Mouse (Mus musculus) gastrocnemius, postnatal 10 days (tissue): ENCODE measurements around the gene Rnf149. TPM values are rescaled to one million over a fixed set of nuclear protein-coding genes. Genes with fewer than 3 reads are reported as not detected.
"Not testable (repeated sequence)": the region's sequence is repeated elsewhere in the genome, so short reads cannot be mapped to it uniquely, and the experiment has no call there.

Experiments used
- DNase-seq: peaks from one replicate; pipeline ENCODE4 v3.0.0; 2021; ENCODE audit warnings: mixed read lengths
- long read RNA-seq, 2 experiments: library from polyadenylated mRNA; stranded (forward); transcript quantifications; one replicate each; pipeline ENCODE4 v2.0.0; 2021
- total RNA-seq, 2 experiments: library from RNA; stranded (reverse); gene quantifications; 2 replicates each; pipeline ENCODE4 v1.2.3; 2021

Rnf149 gene
- total RNA-seq: 10 to 100 TPM in 1 of 2 experiments, 1 to 10 TPM in 1; 9.3 to 11.2 TPM
- long read RNA-seq, experiment 1, transcript Rnf149-201 (7 exons, 2,492 nt): major isoform, 16 of 24 reads
- long read RNA-seq, experiment 1, partial matches to known transcripts: 4 of 24 reads
- long read RNA-seq, experiment 1, other reads (novel, unspliced or antisense): 4 of 24 reads
- long read RNA-seq, experiment 2, transcript Rnf149-201 (7 exons, 2,492 nt): major isoform, 10 of 15 reads
- long read RNA-seq, experiment 2, partial matches to known transcripts: 0 of 15 reads
- long read RNA-seq, experiment 2, other reads (novel, unspliced or antisense): 5 of 15 reads

DNA sequence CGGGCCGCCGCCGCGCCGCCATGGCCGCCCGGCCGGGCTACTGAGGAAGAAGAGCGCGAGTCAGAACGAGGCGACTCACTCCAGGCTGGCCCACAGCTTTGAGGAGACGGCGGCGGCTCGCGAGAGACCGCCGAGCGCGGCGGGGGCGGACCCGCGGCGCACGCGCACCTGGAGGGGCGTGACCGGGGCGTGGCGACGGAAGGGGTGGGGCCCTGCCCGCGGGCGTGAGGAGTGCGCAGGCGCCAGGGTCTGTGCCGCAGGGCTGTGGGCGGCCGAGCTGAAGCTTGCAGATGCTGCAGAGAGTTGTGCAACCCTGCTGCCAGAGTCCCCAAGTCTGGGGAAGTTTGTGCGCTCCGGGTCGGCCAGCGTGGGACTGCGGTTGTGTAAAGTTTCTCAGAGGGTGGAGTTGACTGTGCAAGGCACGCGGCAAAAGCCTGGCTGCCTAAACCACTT, at the start of gene Rnf149:
TSS of gene Rnf149 (minus strand) at position 153 of the 453 bp plus-strand sequence.
- peak; percentile 97 for DNase-seq

GRCm38 (mm10) chr1:39625491-39625890, 48.3 kb upstream of the Rnf149 start:
- no peak for DNase-seq

- no peak for DNase-seq
These were observed 46.5 kb upstream of the Rnf149 start for GRCm38 (mm10) chr1:39623729-39624128.

GRCm38 (mm10) chr1:39623106-39623505, 45.9 kb upstream of the Rnf149 start:
- no peak for DNase-seq

- DNase-seq: no peak
These were observed 41.3 kb upstream of the Rnf149 start for GRCm38 (mm10) chr1:39618524-39618923.

GRCm38 (mm10) chr1:39615526-39615925, 38.3 kb upstream of the Rnf149 start:
- DNase-seq: no peak

GRCm38 (mm10) chr1:39614462-39615279, 37.5 kb upstream of the Rnf149 start:
- DNase-seq: peak; percentile 73

GRCm38 (mm10) chr1:39613061-39613460, 35.9 kb upstream of the Rnf149 start:
- no peak for DNase-seq

DNA sequence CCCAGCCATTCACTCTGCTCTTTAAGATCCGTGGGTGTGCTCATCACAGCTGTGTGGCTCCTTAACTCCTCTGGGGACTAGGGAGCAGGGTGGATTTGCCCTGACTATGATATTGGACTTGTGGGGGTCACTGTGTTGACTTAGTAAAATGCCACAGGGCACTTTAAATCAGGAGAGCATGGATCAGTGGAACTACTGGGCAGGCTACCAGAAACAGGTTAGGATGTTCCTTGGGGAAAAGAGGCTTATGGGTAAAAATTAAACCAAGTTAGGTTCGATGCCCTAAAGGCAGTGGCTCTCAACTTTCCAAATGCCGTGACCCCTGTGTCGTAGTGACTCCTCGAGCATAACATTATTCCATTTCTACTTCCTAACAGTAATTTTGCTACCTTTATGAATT, 35.3 kb upstream of the Rnf149 start:
- no peak for DNase-seq

- no peak for DNase-seq
These were observed 31.3 kb upstream of the Rnf149 start for GRCm38 (mm10) chr1:39608534-39608933.

GRCm38 (mm10) chr1:39602477-39602876, 25.3 kb upstream of the Rnf149 start:
- no peak for DNase-seq

GRCm38 (mm10) chr1:39598726-39599125, 21.5 kb upstream of the Rnf149 start:
- no peak for DNase-seq

- not testable (repeated sequence) for DNase-seq
These were observed 19.9 kb upstream of the Rnf149 start for GRCm38 (mm10) chr1:39597135-39597534.

GRCm38 (mm10) chr1:39593836-39594235, 16.6 kb upstream of the Rnf149 start:
- DNase-seq: no peak

DNA sequence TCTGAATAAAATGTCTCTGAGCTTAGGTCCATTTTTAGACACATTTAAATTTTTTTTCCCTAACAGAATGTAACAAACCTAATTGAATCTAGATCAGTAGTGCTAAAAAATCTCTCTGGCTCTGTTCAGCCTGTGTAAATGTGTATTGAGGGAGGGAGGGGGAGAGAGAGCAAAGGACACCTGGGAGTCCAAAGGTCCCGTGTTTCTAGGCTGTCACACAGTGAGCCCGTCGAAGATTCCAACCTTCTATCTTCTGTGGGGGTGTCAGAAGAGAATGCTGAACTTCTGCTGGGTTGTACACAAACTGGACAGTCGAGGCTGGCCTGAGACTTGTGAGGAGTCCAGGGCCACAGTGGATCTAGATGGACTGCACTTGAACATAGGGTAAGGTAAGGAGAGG, 14.9 kb upstream of the Rnf149 start:
- DNase-seq: no peak

GRCm38 (mm10) chr1:39591557-39591956, 14.4 kb upstream of the Rnf149 start:
- not testable (repeated sequence) for DNase-seq

DNA sequence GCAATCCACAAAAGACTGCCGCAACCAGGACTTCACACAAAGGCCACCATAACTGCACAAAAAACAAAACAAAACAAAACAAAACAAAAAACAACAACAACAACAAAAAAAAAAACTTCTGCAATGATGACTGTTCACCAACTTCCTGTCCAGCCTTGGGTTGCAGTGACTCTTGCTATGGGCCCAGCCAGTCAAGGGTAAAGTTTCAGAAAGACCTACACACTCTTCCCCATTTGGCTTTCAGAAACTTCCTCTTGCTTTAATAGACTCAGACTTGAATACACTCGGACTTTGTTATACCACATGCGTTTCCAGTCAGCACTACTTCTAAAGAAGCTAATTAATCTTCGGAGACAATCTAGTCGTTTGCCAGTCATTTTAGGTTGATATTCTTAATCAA, 13.0 kb upstream of the Rnf149 start:
- DNase-seq: no peak

DNA sequence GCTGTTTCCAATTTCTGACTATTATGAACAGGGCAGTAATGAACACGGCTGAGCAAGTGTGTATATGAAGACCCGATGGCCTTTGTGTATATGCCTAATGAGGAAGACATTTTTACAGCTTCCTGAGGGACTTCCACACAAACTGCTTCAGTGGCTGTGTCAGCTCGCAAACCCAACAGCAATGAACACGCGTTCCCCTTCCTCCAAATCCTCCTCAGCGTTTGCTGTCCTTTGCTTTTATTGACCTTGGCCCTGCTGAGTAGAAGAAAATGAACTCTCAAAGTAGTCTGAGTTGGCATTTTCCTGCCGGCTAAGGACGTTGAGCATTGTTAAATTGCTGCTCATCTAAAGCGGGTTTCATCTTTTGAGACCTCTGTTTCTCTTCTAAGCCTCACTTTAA, 8.2 kb upstream of the Rnf149 start:
- no peak for DNase-seq

DNA sequence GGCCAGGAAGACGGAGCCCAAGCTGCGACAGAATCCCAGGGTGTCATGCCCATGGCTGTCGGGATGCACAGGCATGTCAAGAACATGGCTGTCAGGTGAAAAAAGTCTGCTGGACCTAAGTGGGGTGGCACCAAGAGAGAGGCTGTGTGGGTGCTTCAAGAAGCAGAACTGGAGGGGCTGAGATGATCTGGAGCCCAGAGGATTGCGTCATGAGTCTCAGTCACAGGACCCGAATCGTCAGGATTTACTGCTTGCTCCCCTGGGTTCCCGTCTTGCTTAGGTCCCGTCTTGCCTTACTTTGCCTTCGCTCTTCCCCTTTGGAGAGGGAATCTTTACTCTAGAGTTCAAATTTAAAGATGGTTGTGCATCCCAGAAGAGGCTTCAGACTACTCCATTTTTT, 6.0 kb upstream of the Rnf149 start:
- DNase-seq: no peak

GRCm38 (mm10) chr1:39581215-39581614, 4.0 kb upstream of the Rnf149 start:
- DNase-seq: no peak

DNA sequence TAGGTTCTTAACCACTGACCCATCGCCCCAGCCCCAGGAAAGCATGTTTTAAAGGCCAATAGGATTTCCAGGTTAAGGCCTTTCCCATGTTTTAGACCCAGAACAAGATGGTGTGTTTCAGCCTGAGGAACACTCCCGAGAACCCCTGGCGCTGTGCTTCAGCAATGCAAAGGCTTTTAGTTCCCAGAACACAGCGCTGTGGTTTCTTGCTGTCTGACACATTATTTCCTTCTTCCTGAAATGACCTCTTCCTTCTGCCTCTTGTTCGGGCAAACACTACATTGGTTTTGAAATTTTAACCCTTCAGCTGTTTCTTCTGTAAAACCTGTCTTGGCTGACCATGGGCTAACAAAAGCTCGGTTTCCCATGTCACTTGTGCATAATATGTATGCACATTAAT, 1.9 kb upstream of the Rnf149 start:
- no peak for DNase-seq

- no peak for DNase-seq
These were observed 1.2 kb upstream of the Rnf149 start for GRCm38 (mm10) chr1:39578446-39578845.

GRCm38 (mm10) chr1:39576431-39577243, 568 bp downstream of the Rnf149 start:
- peak; percentile 62 for DNase-seq
